In the genomic region with DNA sequence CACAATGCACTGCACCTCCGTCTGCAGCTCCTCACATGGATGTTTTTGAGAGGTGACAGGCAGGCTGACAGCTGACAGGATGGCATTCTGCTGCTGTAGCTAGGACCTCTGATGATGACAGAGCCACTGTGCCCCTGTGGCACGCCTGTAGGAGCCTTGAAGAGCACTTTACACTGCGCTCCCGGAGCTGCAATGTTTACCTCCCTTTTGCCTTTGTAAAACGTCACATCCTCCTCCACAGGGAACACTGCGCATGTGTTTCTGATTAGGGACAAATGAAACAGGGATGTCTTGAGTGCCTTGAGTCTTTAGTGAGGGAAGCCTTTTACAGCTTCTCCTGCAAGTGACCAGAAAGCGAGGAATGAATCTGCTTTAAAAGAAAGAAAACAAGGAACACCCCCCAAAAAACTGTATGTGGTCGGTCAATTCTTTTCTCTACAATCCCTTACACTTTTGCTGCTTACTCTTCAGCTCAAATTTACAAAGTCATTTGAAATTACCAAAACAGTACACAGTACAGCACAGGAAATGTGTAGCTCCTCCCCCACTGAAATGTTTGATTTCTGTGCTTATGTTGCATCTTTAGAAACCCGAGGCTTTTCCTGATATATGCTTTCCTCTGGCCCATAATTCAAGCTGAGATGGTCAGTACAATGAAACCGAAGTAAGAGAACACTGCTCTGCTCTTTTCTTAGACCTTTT, we compare ENCODE assay signal across 9 mouse cellular contexts.
DNase-seq lines count a peak whose midpoint lies in the region; ATAC-seq lines count a peak whose summit lies in the region.
"Had no signal": no experiment of that assay in that cellular context is flagged by ENCODE, and none has a peak within 500 bp of the region (broad histone marks: within the 10 kb centered on the region; RNA-seq: fewer than 3 reads in every experiment).

No protein-coding gene starts in this region.

- peak; percentile 83 for DNase-seq in heart, adult 11 months
- no peak for DNase-seq in heart, adult 18-20 months
- peak; percentile 1 for DNase-seq in T-cell, adult 2 months (ENCODE audit: low spot score)
- peak; percentile 16 to 38 for DNase-seq in lung, postnatal 4 days
- DNase-seq in thymus, adult 18-20 months, result no peak
- no peak for DNase-seq in ovary, postnatal 10 days (ENCODE audit: low spot score)

- H3K4me1 ChIP-seq in hindbrain, embryonic 13.5 days (replicated peaks), result peaks cover 18% of the 10 kb centered on the region

- H3K27ac ChIP-seq in hindbrain, embryonic 13.5 days, result peak overlapping the region; percentile 64
- H3K27ac ChIP-seq: liver, embryonic 14.5 days had no signal

- H3K4me3 ChIP-seq in hindbrain, embryonic 13.5 days, result no peak overlapping the region

- H3K9me3 ChIP-seq in hindbrain, embryonic 13.5 days, result no peaks in the 10 kb centered on the region

- H3K4me2 ChIP-seq in hindbrain, embryonic 13.5 days, result no peak overlapping the region

- peaks cover 3% of the 10 kb centered on the region; the same call in 1 of the 2 replicates for H3K36me3 ChIP-seq in hindbrain, embryonic 13.5 days

- peak; percentile 57; the same call in 1 of the 2 replicates for ATAC-seq in hindbrain, embryonic 13.5 days (ENCODE audit: low FRiP score)
- no peak for ATAC-seq in granulocyte monocyte progenitor cell, adult 5-6 weeks (replicated peaks; ENCODE audit: poor library complexity, severe bottlenecking)

- 0 out of 2 replicates have a peak overlapping the region, but pooled peaks have one; percentile 24 for H3K9ac ChIP-seq in hindbrain, embryonic 13.5 days
- H3K9ac ChIP-seq: liver, embryonic 14.5 days had no signal

- 54% methylated on average over 10 of the region's 10 CpGs for WGBS in hindbrain, embryonic 13.5 days

- no peaks in the 10 kb centered on the region for H3K27me3 ChIP-seq in hindbrain, embryonic 13.5 days

Comparison
In these comparisons a context has a peak if more than half of its experiments do, and no peak if none do; other contexts are left out.
1. DNase-seq: peak in heart, adult 11 months (single experiment), T-cell, adult 2 months (single experiment) and lung, postnatal 4 days (2 of 2); none in heart, adult 18-20 months (0 of 2), thymus, adult 18-20 months (0 of 2) and ovary, postnatal 10 days (single experiment).